In the genomic region with DNA sequence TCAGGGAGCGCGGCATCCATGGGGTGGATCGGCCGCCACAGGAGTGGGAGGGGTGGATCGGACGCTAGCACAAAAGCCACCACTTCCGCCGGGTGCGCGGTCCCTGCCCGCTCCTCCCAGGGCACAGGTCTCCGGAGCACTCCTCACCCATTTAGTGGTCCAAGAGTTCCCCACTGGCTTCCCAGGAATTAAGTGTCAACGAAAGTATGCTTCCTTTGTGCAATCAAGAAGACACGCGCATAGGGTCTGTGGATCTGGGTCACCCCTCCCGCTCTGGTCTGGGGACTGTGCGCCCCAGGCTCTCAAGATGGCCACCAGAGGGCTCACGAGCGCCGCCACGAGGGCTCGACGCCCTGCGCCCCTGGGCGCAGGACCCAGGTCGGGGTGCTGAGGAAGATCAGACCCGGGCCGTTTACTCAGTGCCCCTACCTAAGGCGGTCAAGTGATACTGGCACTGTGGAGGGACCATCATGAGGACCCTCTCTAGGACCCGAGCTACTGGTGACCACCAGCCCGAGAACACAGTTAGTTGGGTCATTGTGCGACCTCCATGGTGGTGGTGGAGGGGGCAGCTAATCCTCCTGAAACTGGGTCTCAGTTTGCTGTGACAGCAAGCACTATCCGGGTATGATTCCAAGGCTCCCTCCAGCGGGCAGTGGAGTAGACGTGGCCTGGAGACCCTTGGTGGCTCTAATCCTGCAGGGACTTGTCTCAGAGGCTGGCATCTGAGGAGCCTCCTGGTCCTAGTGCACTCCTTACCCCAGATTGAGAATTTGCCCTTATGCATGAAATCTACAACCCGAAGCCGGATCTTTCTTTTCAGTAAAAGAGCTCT, we compare ENCODE assay signal across 8 mouse cellular contexts. TPM values are rescaled to one million over a fixed set of nuclear protein-coding genes. Genes with fewer than 3 reads are reported as not detected.
DNase-seq lines count a peak whose midpoint lies in the region; ATAC-seq and TF ChIP-seq lines count a peak whose summit lies in the region.

No protein-coding gene starts in this region.

- H3K27ac ChIP-seq in intestine, postnatal 0 days (ENCODE audit: low read depth, low read length), result peak overlapping the region; percentile 64
- peak overlapping the region; percentile 94 for H3K27ac ChIP-seq in limb, embryonic 10.5 days
- peak overlapping the region; percentile 57 for H3K27ac ChIP-seq in midbrain, embryonic 11.5 days (ENCODE audit: low read depth, low read length)

- peak overlapping the region; percentile 65 for H3K4me2 ChIP-seq in intestine, postnatal 0 days (replicated peaks; ENCODE audit: low read depth)
- peak overlapping the region; percentile 77 for H3K4me2 ChIP-seq in midbrain, embryonic 11.5 days

- H3K9ac ChIP-seq in intestine, postnatal 0 days (ENCODE audit: low read depth, low read length), result peak overlapping the region; percentile 53
- peak overlapping the region; percentile 87 for H3K9ac ChIP-seq in midbrain, embryonic 11.5 days (ENCODE audit: low read length)

- WGBS in intestine, postnatal 0 days, result 4% methylated on average over 37 of the region's 37 CpGs
- WGBS in limb, embryonic 10.5 days, result 3% methylated on average over 37 of the region's 37 CpGs
- 2% methylated on average over 37 of the region's 37 CpGs for WGBS in midbrain, embryonic 11.5 days

- H3K9me3 ChIP-seq in intestine, postnatal 0 days (ENCODE audit: control insufficient read depth), result no peaks in the 10 kb centered on the region
- H3K9me3 ChIP-seq in limb, embryonic 10.5 days (replicated peaks), result no peaks in the 10 kb centered on the region
- no peaks in the 10 kb centered on the region for H3K9me3 ChIP-seq in midbrain, embryonic 11.5 days (ENCODE audit: control insufficient read depth, low read length)

- peak; percentile 86 for ATAC-seq in intestine, postnatal 0 days
- peak; percentile 90 for ATAC-seq in midbrain, embryonic 11.5 days (ENCODE audit: low FRiP score)

- DNase-seq in urinary bladder, adult 18-20 months (ENCODE audit: low spot score in 2 of 2), result peak; percentile 55 to 83
- no peak for DNase-seq in urinary bladder, postnatal 10 days (ENCODE audit: low spot score)
- DNase-seq in embryo, embryonic 9.5 days (ENCODE audit: extremely low spot score), result peak; percentile 84
- DNase-seq in heart, adult 11 months, result peak; percentile 98
- peak; percentile 86 for DNase-seq in limb, embryonic 10.5 days (ENCODE audit: low spot score)
- peak; percentile 98 for DNase-seq in midbrain, embryonic 11.5 days (ENCODE audit: low spot score, missing footprints)
- DNase-seq in right cerebral cortex, postnatal 4 days, result peak; percentile 79

- H3K4me1 ChIP-seq in intestine, postnatal 0 days (replicated peaks; ENCODE audit: control insufficient read depth, insufficient read depth, low read length), result no peaks in the 10 kb centered on the region
- peaks cover 24% of the 10 kb centered on the region for H3K4me1 ChIP-seq in limb, embryonic 10.5 days
- peaks cover 12% of the 10 kb centered on the region for H3K4me1 ChIP-seq in midbrain, embryonic 11.5 days (ENCODE audit: control insufficient read depth, insufficient read depth, low read length)

- TF ChIP-seq CTCF in intestine, postnatal 0 days (IDR thresholded peaks at IDR 0.05; ENCODE audit: low read depth), result peak; percentile 89

- no peaks in the 10 kb centered on the region for H3K27me3 ChIP-seq in intestine, postnatal 0 days (replicated peaks; ENCODE audit: control insufficient read depth, insufficient read depth, low read length)
- peaks cover 4% of the 10 kb centered on the region; the same call in 1 of the 2 replicates for H3K27me3 ChIP-seq in limb, embryonic 10.5 days (ENCODE audit: low read depth, poor library complexity, severe bottlenecking)
- H3K27me3 ChIP-seq in midbrain, embryonic 11.5 days (ENCODE audit: control insufficient read depth, insufficient read depth, low read length), result no peaks in the 10 kb centered on the region

- no peaks in the 10 kb centered on the region for H3K36me3 ChIP-seq in intestine, postnatal 0 days (ENCODE audit: control insufficient read depth, insufficient read depth)
- H3K36me3 ChIP-seq in limb, embryonic 10.5 days, result no peaks in the 10 kb centered on the region
- no peaks in the 10 kb centered on the region for H3K36me3 ChIP-seq in midbrain, embryonic 11.5 days (ENCODE audit: control insufficient read depth, insufficient read depth, low read length)

- H3K4me3 ChIP-seq in intestine, postnatal 0 days (ENCODE audit: low read depth, low read length), result peak overlapping the region; percentile 40
- peak overlapping the region; percentile 61 for H3K4me3 ChIP-seq in limb, embryonic 10.5 days
- H3K4me3 ChIP-seq in midbrain, embryonic 11.5 days (ENCODE audit: low read depth, low read length), result peak overlapping the region; percentile 52

RNA-seq across cellular contexts. Expression of a gene that starts 42.7 kb away (rescaled TPM):
- polyA plus RNA-seq in intestine, postnatal 0 days (2015; fragmentation: Nextera tagmentation; extraction: Ambion mirVana), result 16.9 and 18.4 TPM in 2 replicates
- polyA plus RNA-seq in limb, embryonic 10.5 days (2016; fragmentation: Nextera tagmentation; extraction: Ambion mirVana), result 17.0 and 19.2 TPM in 2 replicates
- 20.8 and 21.6 TPM in 2 replicates for polyA plus RNA-seq in midbrain, embryonic 11.5 days (2014; fragmentation: Nextera tagmentation; extraction: Ambion mirVana)

RNA-seq across cellular contexts. Expression of a gene that starts 45.2 kb away (rescaled TPM):
- 1,056 and 1,104 TPM in 2 replicates for polyA plus RNA-seq in intestine, postnatal 0 days (2015; fragmentation: Nextera tagmentation; extraction: Ambion mirVana)
- 2,611 and 2,929 TPM in 2 replicates for polyA plus RNA-seq in limb, embryonic 10.5 days (2016; fragmentation: Nextera tagmentation; extraction: Ambion mirVana)
- 3,662 and 3,728 TPM in 2 replicates for polyA plus RNA-seq in midbrain, embryonic 11.5 days (2014; fragmentation: Nextera tagmentation; extraction: Ambion mirVana)
